Mouse (Mus musculus) ES-Bruce4 (cell line): Measurements from ENCODE around the gene Psmd9.

Source experiments
- CTCF ChIP-seq: IDR thresholded peaks from one replicate; pipeline ENCODE4 v1.8.1; 2011; ENCODE audit warnings: low read depth, low read length
- EP300 ChIP-seq: IDR thresholded peaks from 2 replicates; pipeline ENCODE4 v1.6.1; 2011; ENCODE audit warnings: low read depth, low read length; ENCODE audit not compliant: insufficient read depth
- POLR2A ChIP-seq: IDR thresholded peaks from one replicate; pipeline ENCODE4 v1.8.1; 2011; ENCODE audit warnings: low read length; ENCODE audit not compliant: insufficient read depth

DNA sequence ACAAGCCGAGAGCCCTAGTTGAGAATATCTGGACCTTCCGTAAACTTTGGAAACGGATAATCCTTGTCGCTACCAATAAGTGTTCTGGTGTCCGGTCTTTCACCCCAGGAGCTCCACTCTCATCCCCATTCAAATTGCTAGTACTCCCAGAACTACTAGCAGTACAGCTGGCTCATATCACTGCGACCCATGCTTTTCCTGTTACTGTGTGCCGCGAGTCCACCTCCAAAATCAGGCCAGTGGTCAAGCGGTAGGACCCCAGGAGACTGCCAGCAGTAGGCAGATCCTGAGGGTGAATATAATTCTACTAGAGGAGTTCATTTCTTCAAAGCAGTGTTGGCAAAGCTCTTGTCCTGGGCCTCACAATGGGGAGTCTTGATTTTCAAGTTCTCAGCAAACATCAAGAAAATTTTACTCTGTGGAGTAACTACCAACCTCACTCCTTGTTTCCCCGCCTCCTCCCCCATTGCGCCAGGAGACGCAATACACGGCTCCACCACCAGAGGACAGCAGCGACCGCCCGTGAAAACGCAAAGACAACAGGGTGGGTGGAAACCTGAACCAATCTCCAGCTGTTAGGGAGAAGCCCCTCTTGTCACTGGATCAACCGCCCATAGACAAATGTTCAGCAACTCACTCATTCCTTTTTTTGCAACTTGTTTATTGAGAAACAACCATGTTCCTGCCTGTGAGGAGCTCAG lies 36.0 kb upstream of the Psmd9 start:
- TF ChIP-seq CTCF (peak; percentile 98), POLR2A (no peak), EP300 (peak; percentile 68; the same call in 1 of the 2 replicates)
